Mouse (Mus musculus) hindbrain, postnatal 0 days (tissue): ENCODE measurements around the gene Ptgr1. TPM values are rescaled to one million over a fixed set of nuclear protein-coding genes. Genes with fewer than 3 reads are reported as not detected.

Experiments
- ATAC-seq: fragments of 200-750 bp; cut with Nextera tagmentation; 2 replicates; pipeline ENCODE4 v1.8.0; 2017; ENCODE audit warnings: mild to moderate bottlenecking, moderate TSS enrichment, moderate library complexity
- DNase-seq: peaks from one replicate; pipeline ENCODE4 v3.0.0-alpha.2; 2015; ENCODE audit warnings: low spot score
- H3K27ac ChIP-seq: fragments of 300-500 bp; sonication (generic); 2 replicates; pipeline ENCODE4 v1.5.1; 2014; ENCODE audit warnings: mild to moderate bottlenecking
- H3K27me3 ChIP-seq: fragments of 300-500 bp; sonication (generic); 2 replicates; pipeline ENCODE4 v1.6.1; 2014; ENCODE audit warnings: low read length, mixed read lengths; ENCODE audit not compliant: insufficient read depth
- H3K36me3 ChIP-seq: fragments of 300-500 bp; sonication (generic); 2 replicates; pipeline ENCODE4 v1.6.1; 2014; ENCODE audit warnings: low read length, mixed read lengths; ENCODE audit not compliant: insufficient read depth
- H3K4me1 ChIP-seq: fragments of 300-500 bp; sonication (generic); 2 replicates; pipeline ENCODE4 v1.6.1; 2014; ENCODE audit warnings: antibody characterized with exemption, low read length, mixed read lengths; ENCODE audit not compliant: insufficient read depth
- H3K4me2 ChIP-seq: fragments of 300-500 bp; sonication (generic); 2 replicates; pipeline ENCODE4 v1.6.1; 2014; ENCODE audit warnings: low read depth, mild to moderate bottlenecking, low read length, moderate library complexity, mixed read lengths
- H3K4me3 ChIP-seq: fragments of 300-500 bp; sonication (generic); 2 replicates; pipeline ENCODE4 v1.5.1; 2014; ENCODE audit warnings: low read length
- H3K9ac ChIP-seq: fragments of 300-500 bp; sonication (generic); replicated peaks from 2 replicates; pipeline ENCODE4 v1.6.1; 2014; ENCODE audit warnings: mild to moderate bottlenecking, low read length, moderate library complexity, mixed read lengths
- H3K9me3 ChIP-seq: fragments of 300-500 bp; sonication (generic); 2 replicates; pipeline ENCODE4 v1.6.1; 2016; ENCODE audit warnings: low read length, mixed read lengths
- CTCF ChIP-seq: IDR thresholded peaks from 2 replicates; pipeline ENCODE4 v1.5.1; 2016; ENCODE audit warnings: antibody characterized with exemption, control low read depth, low read depth
- WGBS: fragments of 180-500 bp; shearing (Covaris S2); extraction: QIAGEN DNeasy Blood & Tissue Kit; methylation state at CpG from one replicate; pipeline ENCODE4 v1.1.7; 2014; 5-methylcytosine and 5-hydroxymethylcytosine counted together
- polyA plus RNA-seq: library from polyadenylated mRNA; unstranded; fragments of >200 nt; fragmentation: Nextera tagmentation; extraction: Ambion mirVana; gene quantifications from 2 replicates; pipeline ENCODE4 v1.2.1, GENCODE M21; 2015
- total RNA-seq: library from RNA; depleted of rRNA; stranded (reverse); fragments of >200 nt; gene quantifications from 2 replicates; pipeline ENCODE4 v1.2.3, GENCODE M21; 2014; rRNA removed

Gene Ptgr1
- 1.3 and 3.1 TPM in 2 replicates for total RNA-seq
- 5.6 and 6.0 TPM in 2 replicates for polyA plus RNA-seq

- peak within 1 kb of the TSS; percentile 99 for H3K4me2 ChIP-seq
- H3K36me3 ChIP-seq, result no peaks in the 10 kb centered on the region
- DNase-seq (peak; percentile 88), ATAC-seq (peak; percentile 69)
- TF ChIP-seq CTCF, result no peak
- no peaks in the 10 kb centered on the region for H3K4me1 ChIP-seq
- no peaks in the 10 kb centered on the region for H3K27me3 ChIP-seq
- H3K9ac ChIP-seq, result peak within 1 kb of the TSS; percentile 51
- peak within 1 kb of the TSS; percentile 45; the same call in 1 of the 2 replicates for H3K27ac ChIP-seq
- under 1% methylated on average over 28 of the region's 28 CpGs for WGBS
- peak within 1 kb of the TSS; percentile 53 for H3K4me3 ChIP-seq
- no peaks in the 10 kb centered on the region for H3K9me3 ChIP-seq
Observed at GRCm38 (mm10) chr4:58986540-58987190, at the start of gene Ptgr1. Gene Ptgr1 (minus strand): TSS chr4:58987119.

GRCm38 (mm10) chr4:59035786-59036350, 48.9 kb upstream of the Ptgr1 start:
- H3K4me1 ChIP-seq, result peaks cover 4% of the 10 kb centered on the region; the same call in 1 of the 2 replicates
- H3K4me3 ChIP-seq, result peak overlapping the region; percentile 80
- no peaks in the 10 kb centered on the region for H3K9me3 ChIP-seq
- no peaks in the 10 kb centered on the region for H3K27me3 ChIP-seq
- peak; percentile 8 for DNase-seq
- peak overlapping the region; percentile 96 for H3K27ac ChIP-seq
- peak; percentile 11; the same call in 1 of the 2 replicates for ATAC-seq
- 53% methylated on average over 18 of the region's 18 CpGs for WGBS
- no peak for TF ChIP-seq CTCF
- H3K9ac ChIP-seq, result peak overlapping the region; percentile 87
- H3K36me3 ChIP-seq, result no peaks in the 10 kb centered on the region
- H3K4me2 ChIP-seq, result peak overlapping the region; percentile 64

GRCm38 (mm10) chr4:59034918-59035785, 48.2 kb upstream of the Ptgr1 start, which contains the start of gene Gng10:
Gene Gng10 (plus strand): TSS chr4:59035088.
- peak within 1 kb of the TSS; percentile 87 for H3K9ac ChIP-seq
- ATAC-seq, result peak; percentile 91
- H3K27me3 ChIP-seq, result no peaks in the 10 kb centered on the region
- H3K4me1 ChIP-seq, result peaks cover 4% of the 10 kb centered on the region; the same call in 1 of the 2 replicates
- TF ChIP-seq CTCF, result peak; percentile 26
- WGBS, result 15% methylated on average over 75 of the region's 76 CpGs
- peak within 1 kb of the TSS; percentile 96 for H3K27ac ChIP-seq
- peak within 1 kb of the TSS; percentile 64 for H3K4me2 ChIP-seq
- DNase-seq, result peak; percentile 70
- H3K4me3 ChIP-seq, result peak within 1 kb of the TSS; percentile 80
- H3K36me3 ChIP-seq, result no peaks in the 10 kb centered on the region
- no peaks in the 10 kb centered on the region for H3K9me3 ChIP-seq

GRCm38 (mm10) chr4:59034325-59034917, 47.5 kb upstream of the Ptgr1 start:
- Histone ChIP-seq H3K4me2 (peak overlapping the region; percentile 64), H3K36me3 (no peaks in the 10 kb centered on the region), H3K9me3 (no peaks in the 10 kb centered on the region), H3K27me3 (no peaks in the 10 kb centered on the region), H3K4me3 (peak overlapping the region; percentile 80), H3K9ac (peak overlapping the region; percentile 87; the same call in 1 of the 2 replicates), H3K4me1 (peaks cover 4% of the 10 kb centered on the region; the same call in 1 of the 2 replicates), H3K27ac (peak overlapping the region; percentile 96)
- WGBS, result 73% methylated on average over 10 of the region's 10 CpGs
- no peak for TF ChIP-seq CTCF
- peak; percentile 27; the same call in 1 of the 2 replicates for ATAC-seq
- no peak for DNase-seq

GRCm38 (mm10) chr4:59016922-59017321, 30.0 kb upstream of the Ptgr1 start:
- Histone ChIP-seq H3K4me3 (no peak overlapping the region), H3K4me1 (no peaks in the 10 kb centered on the region), H3K27ac (no peak overlapping the region), H3K27me3 (no peaks in the 10 kb centered on the region), H3K9me3 (no peaks in the 10 kb centered on the region), H3K9ac (no peak overlapping the region), H3K4me2 (no peak overlapping the region), H3K36me3 (peaks cover 24% of the 10 kb centered on the region; the same call in 1 of the 2 replicates)
- ATAC-seq, result no peak
- 92% methylated on average over 2 of the region's 2 CpGs for WGBS
- DNase-seq, result no peak
- TF ChIP-seq CTCF, result no peak

- no peak for DNase-seq
- H3K9ac ChIP-seq, result no peak overlapping the region
- no peak for TF ChIP-seq CTCF
- no peaks in the 10 kb centered on the region for H3K9me3 ChIP-seq
- no peak overlapping the region for H3K27ac ChIP-seq
- H3K36me3 ChIP-seq, result peaks cover 19% of the 10 kb centered on the region; the same call in 1 of the 2 replicates
- H3K4me2 ChIP-seq, result no peak overlapping the region
- ATAC-seq, result no peak
- H3K4me1 ChIP-seq, result no peaks in the 10 kb centered on the region
- no peaks in the 10 kb centered on the region for H3K27me3 ChIP-seq
- H3K4me3 ChIP-seq, result no peak overlapping the region
- 83% methylated on average over 3 of the region's 3 CpGs for WGBS
Observed at GRCm38 (mm10) chr4:59015181-59015580, 28.3 kb upstream of the Ptgr1 start.
